Mouse (Mus musculus): ENCODE data around the gene Vgll4. TPM values are rescaled to one million over a fixed set of nuclear protein-coding genes. Genes with fewer than 3 reads are reported as not detected.

Vgll4 gene
- polyA plus RNA-seq, 1 experiment from 2014 or later = 52.7 TPM

GRCm38 (mm10) chr6:114917129-114917528 lies 52.7 kb downstream of the Vgll4 start:
- Histone ChIP-seq H3K27ac (replicated peaks in 1 of 2; ENCODE audit: control insufficient read depth in 1 of 2, insufficient read depth in 1 of 2, low read depth in 2 of 2, low read length in 2 of 2) (peak overlapping the region in 1 of 2 experiments; percentile 45; a peak in 2 of 4 replicates), H3K36me3 (ENCODE audit: control insufficient read depth, insufficient read depth, low read length) (peaks cover 3% of the 10 kb centered on the region; the same call in 1 of the 2 replicates), H3K9ac (ENCODE audit: low read length) (peak overlapping the region; percentile 62), H3K27me3 (ENCODE audit: control insufficient read depth, insufficient read depth, low read length) (no peaks in the 10 kb centered on the region), H3K4me2 (ENCODE audit: low read length) (peak overlapping the region; percentile 79), H3K4me1 (ENCODE audit: control insufficient read depth in 2 of 2, insufficient read depth in 2 of 2, low read length in 2 of 2) (peaks cover 50 to 75% of the 10 kb centered on the region in 2 experiments), H3K9me3 (ENCODE audit: control insufficient read depth, low read length) (no peaks in the 10 kb centered on the region), H3K4me3 (ENCODE audit: control insufficient read depth in 1 of 2, insufficient read depth in 1 of 2, low read depth in 1 of 2, low read length in 2 of 2) (peak overlapping the region in 1 of 2 experiments; percentile 64; a peak in 1 of 4 replicates)
- no peak for ATAC-seq (ENCODE audit: insufficient number of reproducible peaks, insufficient read depth, low FRiP score, low read depth)
- 49% methylated on average over 11 of the region's 11 CpGs for WGBS

- no peak for ATAC-seq (ENCODE audit: insufficient number of reproducible peaks, insufficient read depth, low FRiP score, low read depth)
- H3K4me2 ChIP-seq (ENCODE audit: low read length) = peak overlapping the region; percentile 79
- peaks cover 3% of the 10 kb centered on the region; the same call in 1 of the 2 replicates for H3K36me3 ChIP-seq (ENCODE audit: control insufficient read depth, insufficient read depth, low read length)
- no peaks in the 10 kb centered on the region for H3K9me3 ChIP-seq (ENCODE audit: control insufficient read depth, low read length)
- WGBS = 19% methylated on average over 4 of the region's 5 CpGs
- no peaks in the 10 kb centered on the region for H3K27me3 ChIP-seq (ENCODE audit: control insufficient read depth, insufficient read depth, low read length)
- peak overlapping the region in 1 of 2 experiments; percentile 67; a peak in 3 of 4 replicates for H3K27ac ChIP-seq (replicated peaks in 1 of 2; ENCODE audit: control insufficient read depth in 1 of 2, insufficient read depth in 1 of 2, low read depth in 2 of 2, low read length in 2 of 2)
- H3K4me1 ChIP-seq (ENCODE audit: control insufficient read depth in 2 of 2, insufficient read depth in 2 of 2, low read length in 2 of 2) = peaks cover 50 to 79% of the 10 kb centered on the region in 2 experiments
- peak overlapping the region; percentile 62 for H3K9ac ChIP-seq (ENCODE audit: low read length)
- H3K4me3 ChIP-seq (ENCODE audit: control insufficient read depth in 1 of 2, insufficient read depth in 1 of 2, low read depth in 1 of 2, low read length in 2 of 2) = peak overlapping the region; percentile 12 to 15; a peak in 2 of 4 replicates
Observed at GRCm38 (mm10) chr6:114916715-114916992, 53.1 kb downstream of the Vgll4 start.

- H3K4me1 ChIP-seq (ENCODE audit: control insufficient read depth in 2 of 2, insufficient read depth in 2 of 2, low read length in 2 of 2) = peaks cover 52 to 82% of the 10 kb centered on the region in 2 experiments
- ATAC-seq (ENCODE audit: insufficient number of reproducible peaks, insufficient read depth, low FRiP score, low read depth) = no peak
- peak overlapping the region; percentile 79 for H3K4me2 ChIP-seq (ENCODE audit: low read length)
Observed at GRCm38 (mm10) chr6:114915915-114916714, 53.7 kb downstream of the Vgll4 start.

GRCm38 (mm10) chr6:114914041-114914716 lies 55.6 kb downstream of the Vgll4 start:
- Histone ChIP-seq H3K27ac (replicated peaks in 1 of 2; ENCODE audit: control insufficient read depth in 1 of 2, insufficient read depth in 1 of 2, low read depth in 2 of 2, low read length in 2 of 2) (peak overlapping the region in 1 of 2 experiments; percentile 48; a peak in 2 of 4 replicates), H3K36me3 (ENCODE audit: control insufficient read depth, insufficient read depth, low read length) (peaks cover 4% of the 10 kb centered on the region; the same call in 1 of the 2 replicates), H3K4me3 (ENCODE audit: control insufficient read depth in 1 of 2, insufficient read depth in 1 of 2, low read depth in 1 of 2, low read length in 2 of 2) (no peak overlapping the region), H3K4me2 (ENCODE audit: low read length) (peak overlapping the region; percentile 3; the same call in 1 of the 2 replicates), H3K9ac (ENCODE audit: low read length) (peak overlapping the region; percentile 21; the same call in 1 of the 2 replicates), H3K27me3 (ENCODE audit: control insufficient read depth, insufficient read depth, low read length) (no peaks in the 10 kb centered on the region), H3K4me1 (ENCODE audit: control insufficient read depth in 2 of 2, insufficient read depth in 2 of 2, low read length in 2 of 2) (peaks cover 48 to 77% of the 10 kb centered on the region in 2 experiments), H3K9me3 (ENCODE audit: control insufficient read depth, low read length) (no peaks in the 10 kb centered on the region)
- no peak for ATAC-seq (ENCODE audit: insufficient number of reproducible peaks, insufficient read depth, low FRiP score, low read depth)
- 42% methylated on average over 10 of the region's 10 CpGs for WGBS

More at GRCm38 (mm10) chr6:114915915-114916714, 53.7 kb downstream of the Vgll4 start:
- H3K9ac ChIP-seq (ENCODE audit: low read length) = peak overlapping the region; percentile 62
- peaks cover 3% of the 10 kb centered on the region; the same call in 1 of the 2 replicates for H3K36me3 ChIP-seq (ENCODE audit: control insufficient read depth, insufficient read depth, low read length)
- H3K4me3 ChIP-seq (ENCODE audit: control insufficient read depth in 1 of 2, insufficient read depth in 1 of 2, low read depth in 1 of 2, low read length in 2 of 2) = peak overlapping the region; percentile 12 to 15; a peak in 2 of 4 replicates
- 47% methylated on average over 19 of the region's 19 CpGs for WGBS
- no peaks in the 10 kb centered on the region for H3K27me3 ChIP-seq (ENCODE audit: control insufficient read depth, insufficient read depth, low read length)
- no peaks in the 10 kb centered on the region for H3K9me3 ChIP-seq (ENCODE audit: control insufficient read depth, low read length)
- H3K27ac ChIP-seq (replicated peaks in 1 of 2; ENCODE audit: control insufficient read depth in 1 of 2, insufficient read depth in 1 of 2, low read depth in 2 of 2, low read length in 2 of 2) = peak overlapping the region in 1 of 2 experiments; percentile 67; a peak in 2 of 4 replicates

- Histone ChIP-seq H3K4me3 (ENCODE audit: control insufficient read depth in 1 of 2, insufficient read depth in 1 of 2, low read depth in 1 of 2, low read length in 2 of 2) (no peak overlapping the region), H3K4me2 (ENCODE audit: low read length) (no peak overlapping the region; the same call in 1 of the 2 replicates), H3K9ac (ENCODE audit: low read length) (no peak overlapping the region), H3K9me3 (ENCODE audit: control insufficient read depth, low read length) (no peaks in the 10 kb centered on the region), H3K36me3 (ENCODE audit: control insufficient read depth, insufficient read depth, low read length) (peaks cover 5% of the 10 kb centered on the region; the same call in 1 of the 2 replicates), H3K27ac (replicated peaks in 1 of 2; ENCODE audit: control insufficient read depth in 1 of 2, insufficient read depth in 1 of 2, low read depth in 2 of 2, low read length in 2 of 2) (no peak overlapping the region), H3K4me1 (ENCODE audit: control insufficient read depth in 2 of 2, insufficient read depth in 2 of 2, low read length in 2 of 2) (peaks cover 40 to 76% of the 10 kb centered on the region in 2 experiments), H3K27me3 (ENCODE audit: control insufficient read depth, insufficient read depth, low read length) (no peaks in the 10 kb centered on the region)
- no peak for ATAC-seq (ENCODE audit: insufficient number of reproducible peaks, insufficient read depth, low FRiP score, low read depth)
- 57% methylated on average over 4 of the region's 4 CpGs for WGBS
Observed at GRCm38 (mm10) chr6:114913142-114913541, 56.7 kb downstream of the Vgll4 start.

GRCm38 (mm10) chr6:114911540-114911939 lies 58.3 kb downstream of the Vgll4 start:
- no peak overlapping the region for H3K4me2 ChIP-seq (ENCODE audit: low read length)
- H3K9me3 ChIP-seq (ENCODE audit: control insufficient read depth, low read length) = no peaks in the 10 kb centered on the region
- no peak overlapping the region for H3K27ac ChIP-seq (replicated peaks in 1 of 2; ENCODE audit: control insufficient read depth in 1 of 2, insufficient read depth in 1 of 2, low read depth in 2 of 2, low read length in 2 of 2)
- peaks cover 5% of the 10 kb centered on the region; the same call in 1 of the 2 replicates for H3K36me3 ChIP-seq (ENCODE audit: control insufficient read depth, insufficient read depth, low read length)
- H3K4me3 ChIP-seq (ENCODE audit: control insufficient read depth in 1 of 2, insufficient read depth in 1 of 2, low read depth in 1 of 2, low read length in 2 of 2) = no peak overlapping the region
- 85% methylated on average over 3 of the region's 3 CpGs for WGBS
- H3K27me3 ChIP-seq (ENCODE audit: control insufficient read depth, insufficient read depth, low read length) = no peaks in the 10 kb centered on the region
- H3K4me1 ChIP-seq (ENCODE audit: control insufficient read depth in 2 of 2, insufficient read depth in 2 of 2, low read length in 2 of 2) = peaks cover 27 to 76% of the 10 kb centered on the region in 2 experiments
- no peak overlapping the region for H3K9ac ChIP-seq (ENCODE audit: low read length)
- no peak for ATAC-seq (ENCODE audit: insufficient number of reproducible peaks, insufficient read depth, low FRiP score, low read depth)

GRCm38 (mm10) chr6:114909801-114910200 lies 60.0 kb downstream of the Vgll4 start:
- no peak overlapping the region for H3K9ac ChIP-seq (ENCODE audit: low read length)
- ATAC-seq (ENCODE audit: insufficient number of reproducible peaks, insufficient read depth, low FRiP score, low read depth) = no peak
- H3K9me3 ChIP-seq (ENCODE audit: control insufficient read depth, low read length) = no peaks in the 10 kb centered on the region
- H3K27me3 ChIP-seq (ENCODE audit: control insufficient read depth, insufficient read depth, low read length) = no peaks in the 10 kb centered on the region
- H3K4me2 ChIP-seq (ENCODE audit: low read length) = no peak overlapping the region
- no peak overlapping the region for H3K4me3 ChIP-seq (ENCODE audit: control insufficient read depth in 1 of 2, insufficient read depth in 1 of 2, low read depth in 1 of 2, low read length in 2 of 2)
- WGBS = 90% methylated on average over 7 of the region's 7 CpGs
- peaks cover 21 to 76% of the 10 kb centered on the region in 2 experiments for H3K4me1 ChIP-seq (ENCODE audit: control insufficient read depth in 2 of 2, insufficient read depth in 2 of 2, low read length in 2 of 2)
- H3K36me3 ChIP-seq (ENCODE audit: control insufficient read depth, insufficient read depth, low read length) = peaks cover 5% of the 10 kb centered on the region; the same call in 1 of the 2 replicates
- H3K27ac ChIP-seq (replicated peaks in 1 of 2; ENCODE audit: control insufficient read depth in 1 of 2, insufficient read depth in 1 of 2, low read depth in 2 of 2, low read length in 2 of 2) = no peak overlapping the region

All from heart, embryonic 14.5 days (tissue).